Mouse (Mus musculus) liver, embryonic 14.5 days (tissue): ENCODE data around the gene Cspg4. TPM values are rescaled to one million over a fixed set of nuclear protein-coding genes. Genes with fewer than 3 reads are reported as not detected.
A peak's percentile ranks its signal among the peaks of the same experiment; 100 is the strongest.

Source experiments
- ATAC-seq: fragments of 200-750 bp; cut with Nextera tagmentation; 2 replicates; pipeline ENCODE4 v1.8.0; 2017; ENCODE audit warnings: moderate number of reproducible peaks, mild to moderate bottlenecking, moderate library complexity; ENCODE audit not compliant: insufficient read depth
- DNase-seq, 3 experiments: peaks; one replicate each; pipeline ENCODE4 v3.0.0-alpha.2; 2012 to 2013; ENCODE audit warnings: low read depth in 3 of 3, low spot score in 3 of 3
- H3K27ac ChIP-seq: fragments of 300-500 bp; sonication (generic); 2 replicates; pipeline ENCODE4 v1.5.1; 2014; ENCODE audit warnings: moderate library complexity, mild to moderate bottlenecking, control low read depth, inconsistent platforms
- H3K27me3 ChIP-seq: fragments of 300-500 bp; sonication (generic); 2 replicates; pipeline ENCODE4 v1.6.1; 2014; ENCODE audit warnings: mild to moderate bottlenecking, low read length, moderate library complexity; ENCODE audit not compliant: control insufficient read depth, insufficient read depth
- H3K36me3 ChIP-seq: fragments of 300-500 bp; sonication (generic); replicated peaks from 2 replicates; pipeline ENCODE4 v1.6.1; 2014; ENCODE audit warnings: low read depth; ENCODE audit not compliant: control insufficient read depth, insufficient read depth
- H3K4me1 ChIP-seq, 2 experiments: fragments of 200-500 bp in 1 of 2; fragments of 300-500 bp in 1 of 2; sonication (generic) in 1 of 2; replicated peaks; 2 replicates each; pipeline ENCODE4 v1.6.1; 2012 to 2014; ENCODE audit warnings: antibody characterized with exemption in 1 of 2, inconsistent platforms in 1 of 2, low read length in 1 of 2; ENCODE audit not compliant: control insufficient read depth in 2 of 2, insufficient read depth in 2 of 2
- H3K4me2 ChIP-seq: fragments of 300-500 bp; sonication (generic); 2 replicates; pipeline ENCODE4 v1.6.1; 2014; ENCODE audit warnings: low read depth, mild to moderate bottlenecking, control low read depth, moderate library complexity
- H3K4me3 ChIP-seq, 2 experiments: fragments of 200-500 bp in 1 of 2; fragments of 300-500 bp in 1 of 2; sonication (generic) in 1 of 2; 2 replicates each; pipeline ENCODE4 v1.5.1; 2012 to 2014; ENCODE audit warnings: low read depth in 2 of 2, low read length in 2 of 2, mild to moderate bottlenecking in 2 of 2, control low read depth in 1 of 2, inconsistent platforms in 1 of 2, moderate library complexity in 1 of 2; ENCODE audit not compliant: insufficient read depth in 1 of 2
- H3K9ac ChIP-seq: fragments of 300-500 bp; sonication (generic); replicated peaks from 2 replicates; pipeline ENCODE4 v1.6.1; 2014; ENCODE audit warnings: mild to moderate bottlenecking, control low read depth, moderate library complexity
- H3K9me3 ChIP-seq: fragments of 300-500 bp; sonication (generic); 2 replicates; pipeline ENCODE4 v1.6.1; 2016; ENCODE audit warnings: low read length, mixed read lengths; ENCODE audit not compliant: control insufficient read depth
- CTCF ChIP-seq: IDR thresholded peaks from 2 replicates; pipeline ENCODE4 v1.5.1; 2016; ENCODE audit warnings: antibody characterized with exemption, low read depth, control low read depth
- EP300 ChIP-seq: IDR thresholded peaks from 2 replicates; pipeline ENCODE4 v1.6.1; 2016; ENCODE audit warnings: antibody characterized with exemption, low read depth
- WGBS: fragments of 180-500 bp; shearing (Covaris S2); extraction: QIAGEN DNeasy Blood & Tissue Kit; methylation state at CpG from one replicate; pipeline ENCODE4 v1.1.7; 2014; ENCODE audit not compliant: insufficient replicate concordance; 5-methylcytosine and 5-hydroxymethylcytosine counted together
- polyA plus RNA-seq, 2 experiments: library from polyadenylated mRNA; depleted of rRNA in 1 of 2; stranded (reverse) in 1 of 2; unstranded in 1 of 2; fragments of >200 nt; fragmentation: Nextera tagmentation in 1 of 2; extraction: Ambion mirVana in 1 of 2; gene quantifications; 2 replicates each; pipeline versions ENCODE4 v1.2.1 to v1.2.3; 2012 to 2014

The Cspg4 gene
- polyA plus RNA-seq, 2 experiments = 0.08 to 0.16 TPM

- no peaks in the 10 kb centered on the region for H3K36me3 ChIP-seq
- H3K27me3 ChIP-seq = no peaks in the 10 kb centered on the region
- no peak overlapping the region for H3K4me2 ChIP-seq
- no peaks in the 10 kb centered on the region for H3K4me1 ChIP-seq
- H3K9me3 ChIP-seq = no peaks in the 10 kb centered on the region
- H3K9ac ChIP-seq = no peak overlapping the region
- H3K27ac ChIP-seq = no peak overlapping the region
- TF ChIP-seq EP300 (no peak), CTCF (no peak)
- H3K4me3 ChIP-seq = no peak overlapping the region
- no peak for ATAC-seq
- DNase-seq = no peak
Observed at GRCm38 (mm10) chr9:56841864-56842263, 23.0 kb upstream of the Cspg4 start.

- Histone ChIP-seq H3K4me2 (no peak overlapping the region), H3K27me3 (no peaks in the 10 kb centered on the region), H3K9ac (no peak overlapping the region), H3K4me1 (no peaks in the 10 kb centered on the region), H3K27ac (no peak overlapping the region), H3K9me3 (no peaks in the 10 kb centered on the region), H3K4me3 (no peak overlapping the region), H3K36me3 (no peaks in the 10 kb centered on the region)
- 23% methylated on average over 3 of the region's 3 CpGs for WGBS
- DNase-seq = no peak
- no peak for ATAC-seq
- no peak for TF ChIP-seq EP300
- TF ChIP-seq CTCF = no peak
Observed at GRCm38 (mm10) chr9:56842303-56842719, 22.5 kb upstream of the Cspg4 start.

- Histone ChIP-seq H3K9me3 (no peaks in the 10 kb centered on the region), H3K4me3 (no peak overlapping the region), H3K36me3 (no peaks in the 10 kb centered on the region), H3K27ac (no peak overlapping the region), H3K4me2 (no peak overlapping the region), H3K9ac (no peak overlapping the region), H3K4me1 (no peaks in the 10 kb centered on the region), H3K27me3 (no peaks in the 10 kb centered on the region)
- WGBS = 30% methylated on average over 7 of the region's 7 CpGs
- no peak for ATAC-seq
- TF ChIP-seq CTCF (peak; percentile 84), EP300 (no peak)
- DNase-seq = no peak
Observed at GRCm38 (mm10) chr9:56843679-56844188, 21.1 kb upstream of the Cspg4 start.

DNA sequence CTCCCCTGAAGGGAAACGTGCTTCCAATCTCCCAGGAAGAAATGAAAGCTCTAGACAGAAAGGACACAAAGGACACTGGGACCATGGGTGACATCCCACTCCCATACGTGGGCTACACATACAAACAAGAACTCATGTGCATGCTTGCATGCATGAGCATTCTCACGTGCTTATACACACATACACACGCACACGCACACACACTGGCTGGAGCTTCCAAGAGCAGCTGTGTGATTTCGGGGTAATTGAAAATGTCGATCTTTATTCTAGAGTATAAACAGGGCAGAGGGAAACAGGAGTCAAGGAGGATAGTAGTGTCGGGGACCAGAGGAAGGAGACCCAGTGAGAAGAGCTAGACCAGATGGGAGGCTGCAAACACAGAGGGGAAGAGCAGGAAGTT, 20.2 kb upstream of the Cspg4 start:
- Histone ChIP-seq H3K4me1 (no peaks in the 10 kb centered on the region), H3K9ac (no peak overlapping the region), H3K27ac (no peak overlapping the region), H3K36me3 (no peaks in the 10 kb centered on the region), H3K4me2 (no peak overlapping the region), H3K27me3 (no peaks in the 10 kb centered on the region), H3K4me3 (no peak overlapping the region), H3K9me3 (no peaks in the 10 kb centered on the region)
- WGBS = 55% methylated on average over 8 of the region's 8 CpGs
- TF ChIP-seq CTCF (no peak), EP300 (no peak)
- DNase-seq = no peak
- no peak for ATAC-seq

GRCm38 (mm10) chr9:56847523-56847922, 17.3 kb upstream of the Cspg4 start:
- H3K4me3 ChIP-seq = no peak overlapping the region
- TF ChIP-seq EP300 (no peak), CTCF (peak; percentile 81)

More at GRCm38 (mm10) chr9:56847523-56847922, 17.3 kb upstream of the Cspg4 start:
- WGBS = 9% methylated on average over 3 of the region's 3 CpGs
- DNase-seq (peak in 1 of 3 experiments; percentile 11), ATAC-seq (no peak)
- Histone ChIP-seq H3K4me2 (no peak overlapping the region), H3K9me3 (no peaks in the 10 kb centered on the region), H3K4me1 (no peaks in the 10 kb centered on the region; a peak in 1 of 4 replicates), H3K9ac (no peak overlapping the region), H3K36me3 (no peaks in the 10 kb centered on the region), H3K27ac (no peak overlapping the region), H3K27me3 (no peaks in the 10 kb centered on the region)
